9 mouse cellular contexts compared by ENCODE assay signal in the genomic region with DNA sequence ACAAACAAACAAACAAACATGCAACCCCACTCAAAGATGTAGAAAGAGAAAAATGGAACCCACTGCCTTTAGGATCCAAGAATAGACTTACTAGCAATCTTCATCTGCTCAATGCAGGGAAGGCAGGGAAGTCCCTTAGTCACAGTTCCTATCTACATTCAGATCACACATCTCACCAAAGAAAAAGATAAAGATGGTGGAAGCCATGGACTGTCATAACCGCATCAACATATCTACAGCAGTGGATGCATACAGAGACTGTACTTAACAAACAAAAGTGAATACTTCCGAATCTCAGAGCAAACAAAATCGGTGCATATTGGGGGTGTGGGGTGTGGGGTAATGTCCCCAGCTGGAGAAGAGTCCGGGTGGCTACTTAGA.
DNase-seq lines count a peak whose midpoint lies in the region; ATAC-seq and TF ChIP-seq lines count a peak whose summit lies in the region.
"Had no signal": no experiment of that assay in that cellular context is flagged by ENCODE, and none has a peak within 500 bp of the region (broad histone marks: within the 10 kb centered on the region; RNA-seq: fewer than 3 reads in every experiment).

No protein-coding gene starts in this region.

- DNase-seq in kidney, adult 2 months = no peak
- DNase-seq in kidney, adult 9 months = no peak
- DNase-seq in embryonic facial prominence, embryonic 10.5 days (ENCODE audit: low spot score) = no peak
- DNase-seq in frontal cortex, adult 2 months (ENCODE audit: extremely low spot score in 1 of 2, low spot score in 1 of 2) = no peak
- no peak for DNase-seq in embryo, embryonic 10 days (ENCODE audit: low spot score)
- DNase-seq: cerebellum, adult 11-12 months had no signal

- peak overlapping the region; percentile 72 for H3K27ac ChIP-seq in kidney, adult 2 months (ENCODE audit: insufficient read depth, low read depth, low read length)
- H3K27ac ChIP-seq in embryonic facial prominence, embryonic 10.5 days (replicated peaks) = peak overlapping the region; percentile 69; the same call in 1 of the 2 replicates
- H3K27ac ChIP-seq in liver, embryonic 15.5 days (replicated peaks) = no peak overlapping the region
- H3K27ac ChIP-seq: neural tube, embryonic 12.5 days had no signal

- no peak for TF ChIP-seq POLR2A in kidney, adult 2 months (IDR thresholded peaks at IDR 0.05; ENCODE audit: low read depth, low read length)

- H3K9ac ChIP-seq in liver, embryonic 15.5 days = no peak overlapping the region
- H3K9ac ChIP-seq: neural tube, embryonic 12.5 days had no signal

- H3K9me3 ChIP-seq in E14TG2a.4 (ENCODE audit: low read length) = no peaks in the 10 kb centered on the region
- no peaks in the 10 kb centered on the region for H3K9me3 ChIP-seq in embryonic facial prominence, embryonic 10.5 days
- no peaks in the 10 kb centered on the region for H3K9me3 ChIP-seq in liver, embryonic 15.5 days (replicated peaks)
- H3K9me3 ChIP-seq: neural tube, embryonic 12.5 days had no signal

- peaks cover 25% of the 10 kb centered on the region for H3K4me1 ChIP-seq in kidney, adult 2 months (ENCODE audit: control insufficient read depth, insufficient read depth, low read length)
- peaks cover 40% of the 10 kb centered on the region for H3K4me1 ChIP-seq in E14TG2a.4 (replicated peaks; ENCODE audit: low read depth, low read length)
- peaks cover 35% of the 10 kb centered on the region for H3K4me1 ChIP-seq in embryonic facial prominence, embryonic 10.5 days
- H3K4me1 ChIP-seq in liver, embryonic 15.5 days (replicated peaks) = peaks cover 33% of the 10 kb centered on the region
- H3K4me1 ChIP-seq: neural tube, embryonic 12.5 days had no signal

- no peak for TF ChIP-seq CTCF in kidney, adult 2 months (conservative IDR thresholded peaks at IDR 0.05; ENCODE audit: insufficient read depth, insufficient read length, low read depth, low read length)
- TF ChIP-seq CTCF in E14TG2a.4 (conservative IDR thresholded peaks at IDR 0.05; ENCODE audit: low read length) = no peak

- no peaks in the 10 kb centered on the region for H3K27me3 ChIP-seq in kidney, adult 2 months (replicated peaks; ENCODE audit: control insufficient read depth, insufficient read depth, low read length)
- peaks cover 5% of the 10 kb centered on the region; the same call in 1 of the 2 replicates for H3K27me3 ChIP-seq in E14TG2a.4 (ENCODE audit: insufficient read depth, low read length)
- peaks cover 36% of the 10 kb centered on the region for H3K27me3 ChIP-seq in embryonic facial prominence, embryonic 10.5 days (replicated peaks; ENCODE audit: low read depth, poor library complexity, severe bottlenecking)
- H3K27me3 ChIP-seq in liver, embryonic 15.5 days = no peaks in the 10 kb centered on the region
- H3K27me3 ChIP-seq: neural tube, embryonic 12.5 days had no signal

- peak overlapping the region; percentile 64 for H3K4me2 ChIP-seq in liver, embryonic 15.5 days
- H3K4me2 ChIP-seq: neural tube, embryonic 12.5 days had no signal

- WGBS in kidney, adult 2 months = 61% methylated on average over 4 of the region's 4 CpGs
- 78% methylated on average over 4 of the region's 4 CpGs for WGBS in embryonic facial prominence, embryonic 10.5 days
- 45% methylated on average over 4 of the region's 4 CpGs for WGBS in liver, embryonic 15.5 days (ENCODE audit: insufficient replicate concordance)

- H3K4me3 ChIP-seq in kidney, adult 2 months (ENCODE audit: insufficient read depth, low read depth, low read length) = no peak overlapping the region
- peak overlapping the region; percentile 33 for H3K4me3 ChIP-seq in E14TG2a.4 (replicated peaks; ENCODE audit: low read length)
- peak overlapping the region; percentile 37 for H3K4me3 ChIP-seq in embryonic facial prominence, embryonic 10.5 days
- H3K4me3 ChIP-seq in liver, embryonic 15.5 days (replicated peaks) = peak overlapping the region; percentile 49
- H3K4me3 ChIP-seq: neural tube, embryonic 12.5 days had no signal

- ATAC-seq in liver, embryonic 15.5 days (ENCODE audit: insufficient read depth) = no peak; the same call in 1 of the 2 replicates

- no peaks in the 10 kb centered on the region for H3K36me3 ChIP-seq in kidney, adult 2 months (ENCODE audit: control insufficient read depth, insufficient read depth, low read length)
- no peaks in the 10 kb centered on the region for H3K36me3 ChIP-seq in E14TG2a.4 (ENCODE audit: insufficient read depth, low read length)
- H3K36me3 ChIP-seq in embryonic facial prominence, embryonic 10.5 days (replicated peaks) = no peaks in the 10 kb centered on the region
- H3K36me3 ChIP-seq in liver, embryonic 15.5 days (replicated peaks) = no peaks in the 10 kb centered on the region
- H3K36me3 ChIP-seq: neural tube, embryonic 12.5 days had no signal
